Mouse (Mus musculus): ENCODE measurements at regions not wholly inside any gene's neighbourhood (a gene's known extent, or its start where the extent isn't known, plus 50 kb on each side); places are given as distances from the start of the nearest gene placed in this dataset.

DNA sequence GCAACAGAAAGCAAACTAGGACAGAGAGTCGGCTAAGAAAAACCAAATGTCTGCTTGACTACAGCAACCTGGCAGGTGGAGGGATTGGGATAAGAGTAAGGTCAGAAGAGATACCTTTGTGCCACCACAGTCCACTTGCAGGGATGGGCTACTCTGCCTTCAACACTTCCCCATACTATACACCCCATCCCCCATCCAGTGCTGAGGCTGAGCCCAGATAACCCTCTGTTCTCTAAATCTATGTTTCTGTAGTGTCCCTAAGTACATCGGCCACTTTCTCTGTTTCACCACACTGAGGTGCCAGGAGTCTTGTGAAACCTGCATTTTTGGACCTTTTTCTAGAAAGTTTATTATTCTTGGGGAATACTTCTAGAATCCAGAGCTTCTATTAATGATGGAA, 196.3 kb upstream of the Kbtbd8 start:
- 72% methylated on average over 2 of the region's 2 CpGs for WGBS
- no peak for ATAC-seq (ENCODE audit: low FRiP score, low TSS enrichment)

DNA sequence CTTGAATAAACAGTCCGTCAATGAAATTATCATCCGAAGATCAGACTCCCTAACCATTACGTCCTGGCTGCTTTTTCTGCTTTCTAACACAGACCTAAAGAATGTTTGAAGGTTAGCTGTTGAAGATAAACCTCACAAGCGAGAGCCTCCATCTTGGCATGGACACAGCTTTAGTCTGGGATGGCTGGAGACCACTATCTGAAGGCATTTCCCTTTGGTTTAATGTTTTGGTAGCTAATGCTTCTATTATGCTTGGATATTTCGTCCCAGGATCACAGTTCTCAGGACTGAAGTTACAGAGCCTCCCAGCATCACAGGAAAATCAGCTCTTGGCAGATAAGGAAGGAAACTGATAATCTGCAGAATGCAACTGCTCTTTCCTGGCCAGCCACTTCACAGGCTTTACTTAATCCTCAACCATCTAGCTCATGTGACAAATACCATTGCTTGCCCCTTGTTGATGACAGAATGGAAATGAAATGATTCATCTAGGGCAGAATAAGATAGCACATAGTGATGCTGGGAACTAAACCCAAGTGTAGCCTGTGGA, 197.8 kb upstream of the Kbtbd8 start:
- H3K4me2 ChIP-seq (replicated peaks; ENCODE audit: low read depth, low read length): no peak overlapping the region
- H3K4me1 ChIP-seq (ENCODE audit: insufficient read depth, low read length): peaks cover 7% of the 10 kb centered on the region
- H3K27ac ChIP-seq (ENCODE audit: low read length): no peak overlapping the region
- WGBS: 84% methylated on average over 5 of the region's 5 CpGs
- no peaks in the 10 kb centered on the region for H3K27me3 ChIP-seq (ENCODE audit: insufficient read depth, low read length)
- ATAC-seq (ENCODE audit: low FRiP score, low TSS enrichment): no peak
- no peak overlapping the region for H3K4me3 ChIP-seq (ENCODE audit: low read length)
- H3K9ac ChIP-seq (replicated peaks; ENCODE audit: low read length): no peak overlapping the region
- no peaks in the 10 kb centered on the region for H3K9me3 ChIP-seq (ENCODE audit: low read length)
- no peaks in the 10 kb centered on the region for H3K36me3 ChIP-seq (ENCODE audit: insufficient read depth, low read length)

More for the DNA sequence above, 196.3 kb upstream of the Kbtbd8 start:
- Histone ChIP-seq H3K9me3 (ENCODE audit: low read length) (no peaks in the 10 kb centered on the region), H3K4me3 (ENCODE audit: low read length) (no peak overlapping the region), H3K27me3 (ENCODE audit: insufficient read depth, low read length) (no peaks in the 10 kb centered on the region), H3K4me2 (replicated peaks; ENCODE audit: low read depth, low read length) (no peak overlapping the region), H3K36me3 (ENCODE audit: insufficient read depth, low read length) (no peaks in the 10 kb centered on the region), H3K27ac (ENCODE audit: low read length) (no peak overlapping the region), H3K9ac (replicated peaks; ENCODE audit: low read length) (no peak overlapping the region), H3K4me1 (ENCODE audit: insufficient read depth, low read length) (peaks cover 7% of the 10 kb centered on the region)

DNA sequence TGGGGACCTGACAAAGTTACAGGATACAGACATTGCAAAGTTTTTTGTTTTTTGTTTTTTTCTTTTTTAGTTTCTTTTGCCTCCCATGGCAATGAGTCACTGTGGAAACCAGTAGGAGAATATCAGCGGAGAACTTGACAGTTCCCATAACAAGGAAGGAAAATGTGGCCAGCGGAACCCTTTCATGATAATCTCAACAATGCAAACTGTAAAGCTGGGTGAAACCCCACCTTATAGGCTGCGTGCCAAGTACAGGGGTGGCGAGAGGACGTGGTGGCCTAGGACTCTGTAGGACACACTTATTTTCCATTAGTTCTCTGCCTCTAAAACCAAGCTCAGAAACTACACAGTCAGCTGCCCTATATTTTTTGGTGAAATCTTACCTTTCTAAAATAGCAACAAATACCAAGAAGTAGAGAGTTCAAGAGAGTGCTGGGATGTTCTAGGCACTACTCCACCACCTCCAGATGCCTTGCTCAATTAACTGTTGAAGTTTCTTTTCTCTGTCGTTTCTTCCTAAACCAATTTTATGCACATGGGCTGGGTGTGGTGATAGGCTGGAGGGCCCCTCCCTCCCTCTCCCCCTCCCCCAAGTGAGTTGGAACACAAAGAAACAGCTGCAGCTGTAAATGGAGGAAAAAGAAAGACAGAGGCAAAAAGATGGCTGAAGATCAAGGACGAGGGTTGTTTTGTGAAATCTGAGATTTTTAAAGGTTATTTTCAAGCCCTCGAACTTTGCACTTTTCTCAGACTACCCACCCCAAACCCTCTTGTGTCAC, 201.0 kb upstream of the Kbtbd8 start:
- WGBS: 56% methylated on average over 8 of the region's 8 CpGs
- ATAC-seq (ENCODE audit: low FRiP score, low TSS enrichment): 0 out of 2 replicates have a peak, but pooled peaks have one; percentile 51
- no peak overlapping the region for H3K27ac ChIP-seq (ENCODE audit: low read length)
- no peaks in the 10 kb centered on the region for H3K27me3 ChIP-seq (ENCODE audit: insufficient read depth, low read length)
- no peak overlapping the region for H3K4me3 ChIP-seq (ENCODE audit: low read length)
- peaks cover 7% of the 10 kb centered on the region for H3K4me1 ChIP-seq (ENCODE audit: insufficient read depth, low read length)
- no peaks in the 10 kb centered on the region for H3K9me3 ChIP-seq (ENCODE audit: low read length)
- H3K9ac ChIP-seq (replicated peaks; ENCODE audit: low read length): no peak overlapping the region
- H3K36me3 ChIP-seq (ENCODE audit: insufficient read depth, low read length): no peaks in the 10 kb centered on the region
- no peak overlapping the region for H3K4me2 ChIP-seq (replicated peaks; ENCODE audit: low read depth, low read length)

DNA sequence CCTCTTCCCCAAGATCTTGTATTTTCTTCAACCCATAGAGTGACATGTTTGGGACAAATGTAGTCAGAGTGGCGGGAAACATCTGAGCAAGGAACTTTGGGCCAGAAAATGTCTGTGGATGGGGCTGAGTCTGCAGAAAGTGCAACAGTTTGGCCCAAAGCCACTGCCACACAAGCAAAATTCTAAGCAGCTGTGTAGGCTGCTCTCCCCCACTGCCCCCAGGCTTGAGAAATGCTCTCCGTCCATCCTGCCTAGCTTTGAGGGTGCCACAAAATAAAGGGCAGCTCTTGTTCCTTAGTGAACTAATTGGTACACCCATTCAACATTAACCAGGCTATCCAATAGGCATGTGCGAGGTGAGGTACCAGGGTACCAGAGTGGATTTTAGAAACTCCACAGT, 205.2 kb upstream of the Kbtbd8 start:
- no peak for ATAC-seq (ENCODE audit: low FRiP score, low TSS enrichment)
- H3K27ac ChIP-seq (ENCODE audit: low read length): no peak overlapping the region
- no peak overlapping the region for H3K4me2 ChIP-seq (replicated peaks; ENCODE audit: low read depth, low read length)
- no peaks in the 10 kb centered on the region for H3K27me3 ChIP-seq (ENCODE audit: insufficient read depth, low read length)
- no peak overlapping the region for H3K9ac ChIP-seq (replicated peaks; ENCODE audit: low read length)
- no peak overlapping the region for H3K4me3 ChIP-seq (ENCODE audit: low read length)
- H3K4me1 ChIP-seq (ENCODE audit: insufficient read depth, low read length): peaks cover 7% of the 10 kb centered on the region
- 82% methylated on average over 3 of the region's 3 CpGs for WGBS
- H3K9me3 ChIP-seq (ENCODE audit: low read length): no peaks in the 10 kb centered on the region
- H3K36me3 ChIP-seq (ENCODE audit: insufficient read depth, low read length): no peaks in the 10 kb centered on the region

DNA sequence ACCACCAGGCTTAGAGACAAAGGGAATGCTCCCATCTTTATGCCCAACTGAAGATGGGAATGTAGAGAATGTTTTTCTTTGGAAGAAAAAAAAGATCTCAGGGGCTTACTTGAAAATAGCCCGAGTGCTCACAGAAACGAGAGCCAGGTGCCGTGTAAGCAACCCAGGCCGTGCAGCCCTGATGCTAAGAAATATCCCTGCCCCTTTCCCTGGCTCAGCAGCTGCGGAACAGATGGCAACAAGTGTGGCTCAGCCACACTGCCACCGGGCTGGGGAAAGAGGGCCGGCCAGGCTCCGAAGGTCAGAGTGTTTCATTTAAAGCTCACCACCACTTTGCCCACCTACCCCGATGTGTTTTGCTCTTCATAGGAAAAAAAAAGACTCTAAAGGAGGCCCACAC, 205.7 kb upstream of the Kbtbd8 start:
- no peaks in the 10 kb centered on the region for H3K9me3 ChIP-seq (ENCODE audit: low read length)
- no peak for ATAC-seq (ENCODE audit: low FRiP score, low TSS enrichment)
- H3K4me1 ChIP-seq (ENCODE audit: insufficient read depth, low read length): peaks cover 5% of the 10 kb centered on the region
- H3K4me2 ChIP-seq (replicated peaks; ENCODE audit: low read depth, low read length): no peak overlapping the region
- H3K9ac ChIP-seq (replicated peaks; ENCODE audit: low read length): no peak overlapping the region
- WGBS: 48% methylated on average over 9 of the region's 9 CpGs
- no peak overlapping the region for H3K27ac ChIP-seq (ENCODE audit: low read length)
- H3K4me3 ChIP-seq (ENCODE audit: low read length): no peak overlapping the region
- no peaks in the 10 kb centered on the region for H3K27me3 ChIP-seq (ENCODE audit: insufficient read depth, low read length)
- no peaks in the 10 kb centered on the region for H3K36me3 ChIP-seq (ENCODE audit: insufficient read depth, low read length)

DNA sequence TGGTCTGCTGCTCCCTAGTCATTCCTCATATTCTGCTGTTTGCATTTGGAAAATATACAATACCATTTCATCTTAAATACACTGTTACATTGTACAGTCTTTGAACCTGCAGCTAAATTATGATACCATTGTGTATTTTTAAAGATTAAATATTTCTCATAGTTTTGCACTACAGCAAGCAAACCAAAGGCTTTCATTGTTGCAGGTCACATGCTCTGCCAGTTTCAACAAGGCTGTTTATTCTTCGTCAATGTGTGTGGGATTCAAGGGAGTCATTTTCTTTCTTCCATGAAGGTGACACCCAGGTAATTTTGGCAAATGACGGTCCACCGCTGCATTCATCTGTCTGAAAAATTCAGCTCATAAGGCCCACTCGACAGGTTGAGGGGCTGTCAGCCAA, 200.9 kb upstream of the Lrig1 start:
- no peak overlapping the region for H3K9ac ChIP-seq (replicated peaks; ENCODE audit: low read length)
- H3K9me3 ChIP-seq (ENCODE audit: low read length): no peaks in the 10 kb centered on the region
- no peak overlapping the region for H3K4me3 ChIP-seq (ENCODE audit: low read length)
- ATAC-seq (ENCODE audit: low FRiP score, low TSS enrichment): no peak
- H3K4me1 ChIP-seq (ENCODE audit: insufficient read depth, low read length): no peaks in the 10 kb centered on the region
- no peaks in the 10 kb centered on the region for H3K36me3 ChIP-seq (ENCODE audit: insufficient read depth, low read length)
- no peak overlapping the region for H3K4me2 ChIP-seq (replicated peaks; ENCODE audit: low read depth, low read length)
- no peaks in the 10 kb centered on the region for H3K27me3 ChIP-seq (ENCODE audit: insufficient read depth, low read length)
- WGBS: 65% methylated on average over 4 of the region's 4 CpGs
- H3K27ac ChIP-seq (ENCODE audit: low read length): no peak overlapping the region

DNA sequence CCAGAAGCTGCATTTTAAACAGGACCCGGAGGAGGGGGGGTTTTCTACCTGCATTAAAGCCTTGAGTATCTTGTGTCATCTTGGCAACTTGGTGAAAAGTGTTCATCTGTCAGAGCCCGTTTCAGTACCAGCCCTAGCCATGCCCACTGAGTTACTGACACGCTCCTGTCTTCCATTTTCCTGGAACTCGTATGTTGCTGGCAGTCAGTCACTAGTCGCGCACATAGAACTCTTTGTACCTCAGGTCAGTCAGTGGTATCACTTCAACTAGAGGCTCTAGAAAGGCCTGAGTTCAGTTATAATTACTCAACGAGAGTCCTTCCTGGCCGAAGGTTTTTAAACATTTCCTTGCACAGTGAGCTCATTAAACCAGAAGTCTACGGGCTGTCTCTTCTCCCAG, 198.9 kb upstream of the Lrig1 start:
- WGBS: 87% methylated on average over 9 of the region's 9 CpGs
- no peaks in the 10 kb centered on the region for H3K9me3 ChIP-seq (ENCODE audit: low read length)

DNA sequence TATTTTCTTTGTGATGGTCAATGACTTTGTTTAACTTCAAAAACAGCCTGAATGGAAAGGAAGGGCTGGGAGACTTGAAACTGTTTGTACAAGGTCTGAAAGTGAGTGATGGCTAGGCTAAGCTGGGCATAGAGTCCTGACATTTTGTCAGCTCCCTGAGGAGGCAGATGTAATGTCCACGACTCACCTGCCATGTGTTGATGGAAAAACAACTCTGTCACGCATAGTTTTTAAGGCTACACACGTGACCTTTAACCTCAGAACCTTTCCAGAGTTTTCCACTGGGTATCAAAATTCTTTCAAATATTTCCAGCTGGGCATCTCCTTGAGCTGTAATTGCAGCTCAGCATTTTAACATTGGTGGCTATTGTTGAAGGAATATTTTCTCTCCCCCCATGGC, 190.2 kb upstream of the Lrig1 start:
- WGBS: 44% methylated on average over 3 of the region's 3 CpGs
- H3K27me3 ChIP-seq (ENCODE audit: insufficient read depth, low read length): no peaks in the 10 kb centered on the region

More for the DNA sequence above, 198.9 kb upstream of the Lrig1 start:
- Histone ChIP-seq H3K4me3 (ENCODE audit: low read length) (no peak overlapping the region), H3K4me2 (replicated peaks; ENCODE audit: low read depth, low read length) (no peak overlapping the region), H3K27ac (ENCODE audit: low read length) (no peak overlapping the region), H3K27me3 (ENCODE audit: insufficient read depth, low read length) (no peaks in the 10 kb centered on the region), H3K36me3 (ENCODE audit: insufficient read depth, low read length) (no peaks in the 10 kb centered on the region), H3K4me1 (ENCODE audit: insufficient read depth, low read length) (no peaks in the 10 kb centered on the region), H3K9ac (replicated peaks; ENCODE audit: low read length) (no peak overlapping the region)
- no peak for ATAC-seq (ENCODE audit: low FRiP score, low TSS enrichment)

DNA sequence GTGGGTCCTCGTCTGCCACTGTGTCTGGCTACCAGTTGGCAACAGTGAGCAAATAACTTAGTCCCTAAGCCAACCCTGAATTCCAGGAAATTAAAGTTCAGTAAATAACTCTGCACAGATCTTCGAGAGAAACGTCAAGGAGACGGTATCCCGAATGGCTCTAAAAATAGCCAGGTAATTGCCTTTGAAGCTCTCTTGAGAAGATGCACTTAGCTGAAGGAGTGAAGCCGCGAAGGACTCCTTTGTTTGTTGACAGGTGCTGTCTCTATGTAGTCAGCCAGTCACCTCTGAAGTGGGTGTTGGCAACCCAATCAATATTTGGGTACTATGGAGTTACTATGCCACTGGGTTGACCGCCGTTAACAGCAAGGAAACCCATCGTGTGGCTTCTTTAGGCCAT, 189.3 kb upstream of the Lrig1 start:
- Histone ChIP-seq H3K27ac (ENCODE audit: low read length) (no peak overlapping the region), H3K4me1 (ENCODE audit: insufficient read depth, low read length) (no peaks in the 10 kb centered on the region), H3K4me3 (ENCODE audit: low read length) (no peak overlapping the region), H3K4me2 (replicated peaks; ENCODE audit: low read depth, low read length) (no peak overlapping the region), H3K36me3 (ENCODE audit: insufficient read depth, low read length) (no peaks in the 10 kb centered on the region), H3K9me3 (ENCODE audit: low read length) (no peaks in the 10 kb centered on the region), H3K9ac (replicated peaks; ENCODE audit: low read length) (no peak overlapping the region), H3K27me3 (ENCODE audit: insufficient read depth, low read length) (no peaks in the 10 kb centered on the region)
- WGBS: 84% methylated on average over 10 of the region's 10 CpGs
- ATAC-seq (ENCODE audit: low FRiP score, low TSS enrichment): no peak

More for the DNA sequence above, 190.2 kb upstream of the Lrig1 start:
- no peak for ATAC-seq (ENCODE audit: low FRiP score, low TSS enrichment)
- H3K27ac ChIP-seq (ENCODE audit: low read length): no peak overlapping the region
- H3K9me3 ChIP-seq (ENCODE audit: low read length): no peaks in the 10 kb centered on the region
- no peaks in the 10 kb centered on the region for H3K36me3 ChIP-seq (ENCODE audit: insufficient read depth, low read length)
- no peaks in the 10 kb centered on the region for H3K4me1 ChIP-seq (ENCODE audit: insufficient read depth, low read length)
- H3K4me2 ChIP-seq (replicated peaks; ENCODE audit: low read depth, low read length): no peak overlapping the region
- H3K4me3 ChIP-seq (ENCODE audit: low read length): no peak overlapping the region
- no peak overlapping the region for H3K9ac ChIP-seq (replicated peaks; ENCODE audit: low read length)

DNA sequence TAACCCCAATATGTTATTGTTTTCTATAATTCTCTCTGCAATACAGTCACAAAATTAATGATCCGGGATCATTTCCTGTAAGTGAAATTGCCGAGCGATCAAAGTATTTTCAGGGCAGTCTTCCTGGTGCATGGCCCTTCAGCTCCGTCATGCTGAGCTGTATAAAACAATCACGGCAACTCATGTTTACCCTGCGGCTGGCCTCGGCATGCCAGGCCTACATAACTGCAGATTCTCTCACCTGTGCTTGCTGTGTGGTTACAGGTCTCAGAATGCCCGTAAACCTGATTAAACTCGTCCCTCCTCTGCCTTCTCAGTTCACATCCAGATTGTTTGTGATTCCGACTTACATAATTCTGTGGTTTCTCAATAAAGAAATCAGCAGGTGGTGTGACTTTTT, 181.2 kb upstream of the Lrig1 start:
- no peaks in the 10 kb centered on the region for H3K36me3 ChIP-seq (ENCODE audit: insufficient read depth, low read length)
- H3K4me1 ChIP-seq (ENCODE audit: insufficient read depth, low read length): no peaks in the 10 kb centered on the region
- no peak overlapping the region for H3K9ac ChIP-seq (replicated peaks; ENCODE audit: low read length)
- H3K27me3 ChIP-seq (ENCODE audit: insufficient read depth, low read length): no peaks in the 10 kb centered on the region
- H3K9me3 ChIP-seq (ENCODE audit: low read length): no peaks in the 10 kb centered on the region
- H3K4me3 ChIP-seq (ENCODE audit: low read length): no peak overlapping the region
- peak overlapping the region; percentile 39; the same call in 1 of the 2 replicates for H3K27ac ChIP-seq (ENCODE audit: low read length)
- H3K4me2 ChIP-seq (replicated peaks; ENCODE audit: low read depth, low read length): no peak overlapping the region
- 0 out of 2 replicates have a peak, but pooled peaks have one; percentile 46 for ATAC-seq (ENCODE audit: low FRiP score, low TSS enrichment)
- WGBS: 64% methylated on average over 10 of the region's 10 CpGs
